Mouse (Mus musculus) CH12.LX (cell line): ENCODE measurements around the gene Tspan9. TPM values are rescaled to one million over a fixed set of nuclear protein-coding genes. Genes with fewer than 3 reads are reported as not detected.

ENCODE experiments used
- DNase-seq: peaks from one replicate; pipeline ENCODE4 v3.0.0-alpha.2; 2013; ENCODE audit errors: extremely low read depth
- H3K27ac ChIP-seq: 2 replicates; pipeline ENCODE4 v1.5.1; 2012; ENCODE audit warnings: low read depth, mild to moderate bottlenecking, control low read depth, moderate library complexity; ENCODE audit not compliant: insufficient read depth
- H3K27me3 ChIP-seq: replicated peaks from 2 replicates; pipeline ENCODE3; 2012; ENCODE audit warnings: inconsistent platforms
- H3K36me3 ChIP-seq, 2 experiments: replicated peaks in 1 of 2; 2 replicates each; pipeline versions ENCODE3 to v1.6.1; 2012; ENCODE audit warnings: inconsistent platforms in 1 of 2, low read length in 1 of 2, mild to moderate bottlenecking in 1 of 2, mixed read lengths in 1 of 2, moderate library complexity in 1 of 2; ENCODE audit not compliant: control insufficient read depth in 1 of 2, insufficient read depth in 1 of 2
- H3K4me1 ChIP-seq, 2 experiments: 2 replicates each; pipeline ENCODE4 v1.6.1; 2012; ENCODE audit warnings: inconsistent platforms in 1 of 2, moderate library complexity in 1 of 2; ENCODE audit not compliant: insufficient read depth in 2 of 2, control insufficient read depth in 1 of 2
- H3K4me2 ChIP-seq: 2 replicates; pipeline ENCODE4 v1.6.1; 2012; ENCODE audit warnings: low read depth, mild to moderate bottlenecking, control low read depth; ENCODE audit not compliant: poor library complexity, insufficient read depth, severe bottlenecking
- H3K4me3 ChIP-seq, 3 experiments: fragments of 150-350 bp in 1 of 3; sonication (generic) in 1 of 3; replicated peaks in 1 of 3; 2 replicates each; pipeline versions ENCODE3 to v1.5.1; 2011 to 2012; ENCODE audit warnings: low read depth in 2 of 3, low read length in 2 of 3, mild to moderate bottlenecking in 2 of 3, moderate library complexity in 2 of 3, control low read depth in 1 of 3, improper control_type of control experiment in 1 of 3, inconsistent platforms in 1 of 3, mixed read lengths in 1 of 3; ENCODE audit not compliant: poor library complexity in 1 of 3
- H3K79me2 ChIP-seq: replicated peaks from 2 replicates; pipeline ENCODE4 v1.6.1; 2012; ENCODE audit warnings: mild to moderate bottlenecking, moderate library complexity; ENCODE audit not compliant: control insufficient read depth, poor library complexity, insufficient read depth, severe bottlenecking; ENCODE audit errors: extremely low read depth
- H3K9ac ChIP-seq: 2 replicates; pipeline ENCODE4 v1.6.1; 2012; ENCODE audit warnings: low read depth, mild to moderate bottlenecking, control low read depth, moderate library complexity; ENCODE audit not compliant: insufficient read depth
- H3K9me3 ChIP-seq: replicated peaks from 2 replicates; pipeline ENCODE3; 2012; ENCODE audit warnings: low read length, inconsistent platforms, mixed read lengths
- BHLHE40 ChIP-seq: IDR thresholded peaks from 2 replicates; pipeline ENCODE4 v1.6.1; 2011; ENCODE audit warnings: mild to moderate bottlenecking, low read depth, low read length, improper control_type of control experiment
- CHD2 ChIP-seq: IDR thresholded peaks from 2 replicates; pipeline ENCODE4 v1.6.1; 2011; ENCODE audit warnings: low read length, improper control_type of control experiment
- EP300 ChIP-seq: IDR thresholded peaks from 2 replicates; pipeline ENCODE4 v1.6.1; 2011; ENCODE audit warnings: low read length, improper control_type of control experiment
- HCFC1 ChIP-seq: IDR thresholded peaks from 2 replicates; pipeline ENCODE4 v1.6.1; 2012; ENCODE audit warnings: low read depth, mild to moderate bottlenecking, inconsistent platforms, low read length, improper control_type of control experiment
- KAT2A ChIP-seq: IDR thresholded peaks from 2 replicates; pipeline ENCODE4 v1.6.1; 2012; ENCODE audit warnings: low read length, improper control_type of control experiment, inconsistent platforms; ENCODE audit not compliant: insufficient replicate concordance
- MAX ChIP-seq: IDR thresholded peaks from 2 replicates; pipeline ENCODE4 v1.6.1; 2011; ENCODE audit warnings: low read length, improper control_type of control experiment
- MAZ ChIP-seq: IDR thresholded peaks from 2 replicates; pipeline ENCODE4 v1.6.1; 2012; ENCODE audit warnings: low read depth, mild to moderate bottlenecking, inconsistent platforms, low read length, improper control_type of control experiment, moderate library complexity
- MEF2A ChIP-seq: IDR thresholded peaks from 2 replicates; pipeline ENCODE4 v1.6.1; 2014; ENCODE audit warnings: low read depth, mild to moderate bottlenecking, inconsistent platforms, low read length, improper control_type of control experiment, borderline replicate concordance
- MXI1 ChIP-seq: IDR thresholded peaks from 2 replicates; pipeline ENCODE4 v1.6.1; 2011; ENCODE audit warnings: mild to moderate bottlenecking, low read depth, low read length, improper control_type of control experiment
- NRF1 ChIP-seq: IDR thresholded peaks from 2 replicates; pipeline ENCODE4 v1.6.1; 2014; ENCODE audit warnings: low read depth, mild to moderate bottlenecking, inconsistent platforms, low read length, improper control_type of control experiment, moderate library complexity
- PAX5 ChIP-seq: IDR thresholded peaks from 2 replicates; pipeline ENCODE4 v1.6.1; 2012; ENCODE audit warnings: low read length, inconsistent platforms, mixed read lengths
- POLR2A ChIP-seq: IDR thresholded peaks from 2 replicates; pipeline ENCODE4 v1.6.1; 2011; ENCODE audit warnings: low read depth, mild to moderate bottlenecking, improper control_type of control experiment, low read length
- RCOR1 ChIP-seq: conservative IDR thresholded peaks from 2 replicates; pipeline ENCODE4 v1.6.1; 2012; ENCODE audit warnings: low read depth, mild to moderate bottlenecking, inconsistent platforms, low read length, improper control_type of control experiment
- SIN3A ChIP-seq: IDR thresholded peaks from 2 replicates; pipeline ENCODE4 v1.6.1; 2012; ENCODE audit warnings: low read length, improper control_type of control experiment, inconsistent platforms
- UBTF ChIP-seq: IDR thresholded peaks from 2 replicates; pipeline ENCODE4 v1.6.1; 2012; ENCODE audit warnings: low read depth, mild to moderate bottlenecking, inconsistent platforms, low read length, improper control_type of control experiment, moderate library complexity
- ZKSCAN1 ChIP-seq: IDR thresholded peaks from 2 replicates; pipeline ENCODE4 v1.6.1; 2012; ENCODE audit warnings: low read depth, inconsistent platforms, low read length, improper control_type of control experiment, borderline replicate concordance
- dilution Hi-C: fragments of 300-500 bp; cut with MboI; formaldehyde crosslinking; loops from 2 replicates; pipeline ENCODE4 v1.14.3; 2020; ENCODE audit warnings: low sequenced_read_pairs; ENCODE audit not compliant: extremely low pct_unique_long_range_greater_than_20kb, extremely low pct_ligation_motif_present
- in situ Hi-C: fragments of 300-500 bp; cut with MboI; formaldehyde crosslinking; loops from 3 replicates; pipeline ENCODE4 v1.14.3; 2019; ENCODE audit warnings: low sequenced_read_pairs, low pct_ligation_motif_present, low pct_unique_long_range_greater_than_20kb, mixed read lengths
- polyA plus RNA-seq: library from polyadenylated mRNA; unstranded; fragments of >175 nt; gene quantifications from 2 replicates; pipeline ENCODE4 v1.2.1, GENCODE M21; 2012; ENCODE audit warnings: low read depth; ENCODE audit not compliant: insufficient read length
- total RNA-seq, 2 experiments: library from RNA; depleted of rRNA; stranded (reverse); fragments of 300-350 nt in 1 of 2; fragments of >200 nt in 1 of 2; gene quantifications; 2 replicates each; pipeline ENCODE4 v1.2.3; 2012 to 2014

Tspan9 gene
- total and polyA plus RNA-seq, 3 experiments = 0.40 to 0.98 (median 0.71) TPM

GRCm38 (mm10) chr6:128043486-128043885 lies 99.9 kb downstream of the Tspan9 start:
- Histone ChIP-seq H3K79me2 (no peaks in the 10 kb centered on the region), H3K9me3 (no peaks in the 10 kb centered on the region), H3K4me1 (no peaks in the 10 kb centered on the region), H3K36me3 (no peaks in the 10 kb centered on the region), H3K27me3 (peaks cover 93% of the 10 kb centered on the region), H3K4me2 (no peak overlapping the region), H3K9ac (no peak overlapping the region), H3K4me3 (no peak overlapping the region), H3K27ac (no peak overlapping the region)
- in situ Hi-C loops = no loop called here
- no peak for DNase-seq
- dilution Hi-C loops = no loop called here
- no peak for TF ChIP-seq NRF1
- no peak for TF ChIP-seq EP300
- no peak for TF ChIP-seq PAX5
- no peak for TF ChIP-seq UBTF
- no peak for TF ChIP-seq BHLHE40
- TF ChIP-seq MXI1 = no peak
- TF ChIP-seq ZKSCAN1 = no peak
- no peak for TF ChIP-seq MAX
- TF ChIP-seq MEF2A = no peak
- TF ChIP-seq CHD2 = no peak
- TF ChIP-seq SIN3A = no peak
- no peak for TF ChIP-seq RCOR1
- TF ChIP-seq KAT2A = no peak
- no peak for TF ChIP-seq HCFC1
- no peak for TF ChIP-seq MAZ

GRCm38 (mm10) chr6:128041836-128042235 lies 101.6 kb downstream of the Tspan9 start:
- H3K27ac ChIP-seq = no peak overlapping the region
- in situ Hi-C loops = no loop called here
- H3K4me3 ChIP-seq = no peak overlapping the region
- H3K9me3 ChIP-seq = no peaks in the 10 kb centered on the region
- peaks cover 93% of the 10 kb centered on the region for H3K27me3 ChIP-seq
- DNase-seq = no peak
- no peak for TF ChIP-seq POLR2A
- dilution Hi-C loops = no loop called here
- no peaks in the 10 kb centered on the region for H3K4me1 ChIP-seq
- H3K36me3 ChIP-seq = no peaks in the 10 kb centered on the region
- H3K9ac ChIP-seq = no peak overlapping the region
- H3K4me2 ChIP-seq = no peak overlapping the region
- no peaks in the 10 kb centered on the region for H3K79me2 ChIP-seq
